Mouse (Mus musculus): Measurements from ENCODE around the gene Tmem208.
"Not testable (repeated sequence)": the region's sequence is repeated elsewhere in the genome, so short reads cannot be mapped to it uniquely, and the experiment has no call there.

- TF ChIP-seq CTCF (IDR thresholded peaks at IDR 0.05; ENCODE audit: low read depth); EP300 (optimal IDR thresholded peaks at IDR 0.05): not testable (repeated sequence)
Observed at GRCm38 (mm10) chr8:105291364-105291763, 34.8 kb upstream of the Tmem208 start.

All from stomach, postnatal 0 days (tissue).